Mouse (Mus musculus) liver, adult (tissue): Measurements from ENCODE around the gene Olfr1202.

Experiments
- GATA4 ChIP-seq: IDR thresholded peaks from 2 replicates; pipeline ENCODE4 v1.6.1; 2014; ENCODE audit warnings: mild to moderate bottlenecking, low read length; ENCODE audit not compliant: insufficient replicate concordance

The Olfr1202 gene

GRCm38 (mm10) chr2:88814196-88814595, at the start of gene Olfr1202:
Olfr1202 (plus strand) TSS chr2:88814496.
- TF ChIP-seq GATA4 = no peak

GRCm38 (mm10) chr2:88770388-88770787, 43.9 kb upstream of the Olfr1202 start, which contains the start of gene Olfr1200:
Olfr1200 (minus strand) TSS chr2:88770488.
- no peak for TF ChIP-seq GATA4

GRCm38 (mm10) chr2:88792736-88793135, 21.6 kb upstream of the Olfr1202 start, which contains the start of gene Olfr1201:
Olfr1201 (plus strand) TSS chr2:88793036.
- TF ChIP-seq GATA4 = no peak

- no peak for TF ChIP-seq GATA4
Measured at GRCm38 (mm10) chr2:88829437-88829836, 15.1 kb downstream of the Olfr1202 start, which contains the start of gene Olfr1205. Olfr1205 (plus strand) TSS chr2:88829737.

- no peak for TF ChIP-seq GATA4
Measured at GRCm38 (mm10) chr2:88838477-88838876, 24.2 kb downstream of the Olfr1202 start.

GRCm38 (mm10) chr2:88848992-88849391, 34.7 kb downstream of the Olfr1202 start, which contains the start of gene Olfr1204:
Olfr1204 (plus strand) TSS chr2:88849292.
- TF ChIP-seq GATA4 = no peak

- TF ChIP-seq GATA4 = no peak
Measured at GRCm38 (mm10) chr2:88862931-88863330, 48.6 kb downstream of the Olfr1202 start, which contains the start of gene Olfr1206. Olfr1206 (plus strand) TSS chr2:88863231.
